16 mouse cellular contexts compared by ENCODE assay signal in the genomic region with DNA sequence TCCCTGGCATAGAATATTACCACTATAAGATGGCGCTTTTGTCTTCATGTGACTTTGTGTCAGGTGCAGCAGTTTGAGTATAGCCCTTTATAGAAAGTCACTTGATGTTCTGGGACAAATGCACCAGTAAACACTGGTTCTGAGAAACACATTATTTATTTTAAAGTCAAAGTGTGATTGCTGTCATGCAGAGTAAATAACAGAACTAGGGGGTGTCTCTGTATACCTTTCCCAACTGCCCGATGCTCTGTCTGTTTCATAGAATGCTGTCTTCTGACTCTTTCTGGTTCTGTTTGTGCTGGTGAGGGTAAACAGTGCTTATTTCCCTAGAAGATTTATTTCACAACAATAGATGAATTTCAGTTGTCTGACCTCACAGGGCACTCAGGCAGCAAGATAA.
"Had no signal": no experiment of that assay in that cellular context is flagged by ENCODE, and none has a peak within 500 bp of the region (broad histone marks: within the 10 kb centered on the region; RNA-seq: fewer than 3 reads in every experiment).

No protein-coding gene starts in this region.

- H3K4me1 ChIP-seq: neural tube, embryonic 13.5 days; neural tube, embryonic 15.5 days; stomach, embryonic 15.5 days had no signal

- H3K27me3 ChIP-seq: neural tube, embryonic 13.5 days; neural tube, embryonic 15.5 days; stomach, embryonic 15.5 days had no signal

- H3K27ac ChIP-seq: neural tube, embryonic 13.5 days; neural tube, embryonic 15.5 days; stomach, embryonic 15.5 days; stomach, postnatal 0 days had no signal

- DNase-seq: retina, postnatal 1 day; right cerebral cortex, adult 18-20 months; right cerebral cortex, postnatal 14 days; right cerebral cortex, postnatal 25 days; right cerebral cortex, postnatal 4 days; spleen, adult 18-20 months; thymus, adult 18-20 months; thymus, adult 2 months; thymus, postnatal 14 days; thymus, postnatal 25 days; thymus, postnatal 36 days; thymus, postnatal 4 days had no signal

- H3K4me2 ChIP-seq: neural tube, embryonic 13.5 days; neural tube, embryonic 15.5 days; stomach, embryonic 15.5 days had no signal

- H3K9me3 ChIP-seq: neural tube, embryonic 13.5 days; neural tube, embryonic 15.5 days; stomach, embryonic 15.5 days had no signal

- H3K4me3 ChIP-seq: neural tube, embryonic 13.5 days; neural tube, embryonic 15.5 days; stomach, embryonic 15.5 days had no signal

- H3K9ac ChIP-seq: neural tube, embryonic 13.5 days; neural tube, embryonic 15.5 days; stomach, embryonic 15.5 days had no signal
